Mouse (Mus musculus): Measurements from ENCODE around the gene Kptn.

The Kptn gene

DNA sequence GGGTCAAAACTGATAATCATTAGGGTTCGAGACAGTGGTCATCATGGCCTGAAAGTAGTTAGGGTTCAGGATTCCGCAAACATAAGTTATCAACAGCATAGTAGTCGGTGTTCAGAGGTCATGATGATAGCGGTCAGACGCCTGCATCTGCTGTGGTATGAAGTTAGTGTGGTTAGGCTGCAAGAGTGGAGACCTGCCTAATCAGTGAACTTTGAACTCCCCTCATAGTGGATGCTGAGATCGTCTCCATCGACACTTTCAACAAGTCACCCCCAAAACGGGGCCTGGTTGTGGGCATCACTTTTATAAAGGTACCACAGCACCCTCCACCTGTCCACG lies 536 bp downstream of the Kptn start:
- DNase-seq (ENCODE audit: low spot score in 2 of 2): no peak

DNA sequence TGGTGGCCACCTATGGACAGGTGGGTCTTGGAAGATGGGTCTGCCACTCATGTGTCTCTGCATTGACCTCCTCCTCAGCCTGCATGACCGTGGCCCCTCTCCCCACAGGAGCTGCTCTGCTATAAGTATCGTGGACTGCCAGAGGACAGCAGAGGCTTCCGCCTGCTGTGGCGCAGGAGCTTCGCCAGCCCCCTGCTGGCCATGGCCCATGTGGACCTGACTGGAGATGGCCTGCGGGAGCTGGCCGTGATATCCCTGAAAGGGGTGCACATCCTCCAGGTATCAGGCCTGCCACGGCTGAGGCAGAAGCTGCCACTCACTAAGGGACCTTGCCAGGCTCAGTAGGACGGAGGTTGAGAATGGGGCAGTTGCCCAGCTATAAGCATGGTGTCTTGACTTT lies 6.1 kb downstream of the Kptn start:
- DNase-seq (ENCODE audit: low spot score in 2 of 2): no peak

DNA sequence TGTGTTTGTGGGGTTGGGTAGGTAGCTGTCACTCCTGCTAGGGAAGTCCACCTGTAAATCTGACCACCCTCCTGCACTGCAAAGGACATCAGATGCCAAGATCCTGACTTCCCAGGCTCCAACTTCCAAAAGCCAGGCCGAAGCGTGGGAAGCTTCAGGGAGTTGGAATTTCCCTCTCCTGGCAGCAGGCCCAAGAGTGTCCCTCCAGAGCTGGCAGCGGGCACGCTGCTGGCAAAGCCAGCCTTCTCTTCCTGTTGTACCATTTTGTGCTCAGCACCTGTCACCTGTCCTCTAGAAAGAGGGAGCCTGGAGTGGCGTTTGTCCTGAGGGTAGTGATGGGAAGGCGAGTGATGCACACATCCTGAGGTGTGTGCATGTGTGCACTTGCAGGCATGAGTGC lies 8.6 kb downstream of the Kptn start:
- no peak for DNase-seq (ENCODE audit: low spot score in 2 of 2)

GRCm38 (mm10) chr7:16128899-16129298 lies 9.2 kb downstream of the Kptn start:
- DNase-seq (ENCODE audit: low spot score in 2 of 2): no peak

GRCm38 (mm10) chr7:16129421-16129845 lies 9.7 kb downstream of the Kptn start, which contains the start of gene Slc8a2:
Gene Slc8a2 (plus strand): TSS chr7:16129826.
- DNase-seq (ENCODE audit: low spot score in 2 of 2): peak; percentile 32 to 58

GRCm38 (mm10) chr7:16129846-16130691 lies 10.4 kb downstream of the Kptn start:
- DNase-seq (ENCODE audit: low spot score in 2 of 2): no peak

GRCm38 (mm10) chr7:16130956-16131634 lies 11.4 kb downstream of the Kptn start:
- no peak for DNase-seq (ENCODE audit: low spot score in 2 of 2)

GRCm38 (mm10) chr7:16132161-16132581 lies 12.5 kb downstream of the Kptn start:
- no peak for DNase-seq (ENCODE audit: low spot score in 2 of 2)

GRCm38 (mm10) chr7:16132926-16133325 lies 13.2 kb downstream of the Kptn start:
- DNase-seq (ENCODE audit: low spot score in 2 of 2): no peak

DNA sequence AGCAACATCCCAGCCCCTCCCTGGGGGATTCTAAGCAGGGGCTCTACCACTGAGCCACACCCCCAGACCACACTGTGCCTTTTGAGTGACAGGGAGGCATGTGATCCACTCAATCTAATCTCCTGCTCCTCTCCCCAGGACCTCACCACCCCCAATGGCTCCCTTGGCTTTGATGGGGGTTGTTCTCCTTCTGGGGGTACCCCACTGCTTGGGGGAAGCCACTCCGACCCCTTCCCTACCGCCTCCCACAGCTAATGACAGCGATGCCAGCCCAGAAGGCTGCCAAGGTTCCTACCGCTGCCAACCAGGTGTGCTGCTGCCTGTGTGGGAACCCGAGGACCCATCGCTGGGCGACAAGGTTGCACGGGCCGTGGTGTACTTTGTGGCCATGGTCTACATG lies 14.0 kb downstream of the Kptn start:
- no peak for DNase-seq (ENCODE audit: low spot score in 2 of 2)

- no peak for DNase-seq (ENCODE audit: low spot score in 2 of 2)
Measured at GRCm38 (mm10) chr7:16134951-16135392, 15.3 kb downstream of the Kptn start.

DNA sequence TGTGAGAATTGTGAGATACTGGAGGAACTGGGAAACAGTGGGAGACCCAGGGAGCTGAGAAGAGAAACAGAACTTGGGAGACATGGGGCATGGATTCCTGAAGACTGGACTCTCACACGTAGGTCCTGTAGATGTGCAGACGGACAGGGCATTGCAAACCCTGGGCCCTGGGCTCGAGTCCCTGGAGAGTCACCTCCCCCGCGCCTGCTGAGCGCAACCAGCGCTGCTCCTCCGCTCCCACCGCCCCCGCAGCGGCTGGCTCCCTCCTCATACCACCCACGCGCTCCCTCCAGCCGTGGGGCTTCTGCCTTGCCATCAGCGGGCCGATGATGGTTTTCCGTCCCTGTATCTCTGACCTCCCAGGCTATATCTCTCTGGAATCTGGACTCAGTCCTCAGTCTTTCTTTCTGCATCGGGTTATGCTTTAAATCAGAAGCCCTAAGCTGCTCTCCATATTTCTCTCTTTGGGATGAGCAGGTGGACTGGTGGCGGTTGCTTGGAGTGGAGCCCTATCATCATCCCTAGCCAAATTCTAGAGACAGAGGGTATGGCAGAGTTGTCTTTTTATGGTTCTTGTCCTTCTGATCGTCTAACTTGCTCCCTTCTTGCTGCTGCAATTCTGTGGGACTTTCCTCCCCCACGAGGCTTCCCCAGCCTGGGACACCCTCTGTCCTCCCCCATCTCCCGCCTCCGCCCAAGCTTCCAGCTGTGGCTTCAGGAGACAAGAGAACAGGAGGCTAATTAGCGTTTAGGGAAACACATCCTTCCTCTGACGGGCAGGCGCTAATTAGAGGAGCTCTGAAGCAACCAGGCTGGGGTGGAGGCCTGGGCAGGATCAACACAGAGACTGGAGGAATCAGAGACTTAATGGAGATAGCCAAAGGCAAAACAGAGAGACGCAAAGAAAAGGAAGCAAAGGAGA lies 27.1 kb downstream of the Kptn start:
- no peak for DNase-seq (ENCODE audit: low spot score in 2 of 2)

GRCm38 (mm10) chr7:16147643-16148042 lies 27.9 kb downstream of the Kptn start:
- peak; percentile 30 to 38 for DNase-seq (ENCODE audit: low spot score in 2 of 2)

- no peak for DNase-seq (ENCODE audit: low spot score in 2 of 2)
Measured at GRCm38 (mm10) chr7:16149241-16149640, 29.5 kb downstream of the Kptn start.

DNA sequence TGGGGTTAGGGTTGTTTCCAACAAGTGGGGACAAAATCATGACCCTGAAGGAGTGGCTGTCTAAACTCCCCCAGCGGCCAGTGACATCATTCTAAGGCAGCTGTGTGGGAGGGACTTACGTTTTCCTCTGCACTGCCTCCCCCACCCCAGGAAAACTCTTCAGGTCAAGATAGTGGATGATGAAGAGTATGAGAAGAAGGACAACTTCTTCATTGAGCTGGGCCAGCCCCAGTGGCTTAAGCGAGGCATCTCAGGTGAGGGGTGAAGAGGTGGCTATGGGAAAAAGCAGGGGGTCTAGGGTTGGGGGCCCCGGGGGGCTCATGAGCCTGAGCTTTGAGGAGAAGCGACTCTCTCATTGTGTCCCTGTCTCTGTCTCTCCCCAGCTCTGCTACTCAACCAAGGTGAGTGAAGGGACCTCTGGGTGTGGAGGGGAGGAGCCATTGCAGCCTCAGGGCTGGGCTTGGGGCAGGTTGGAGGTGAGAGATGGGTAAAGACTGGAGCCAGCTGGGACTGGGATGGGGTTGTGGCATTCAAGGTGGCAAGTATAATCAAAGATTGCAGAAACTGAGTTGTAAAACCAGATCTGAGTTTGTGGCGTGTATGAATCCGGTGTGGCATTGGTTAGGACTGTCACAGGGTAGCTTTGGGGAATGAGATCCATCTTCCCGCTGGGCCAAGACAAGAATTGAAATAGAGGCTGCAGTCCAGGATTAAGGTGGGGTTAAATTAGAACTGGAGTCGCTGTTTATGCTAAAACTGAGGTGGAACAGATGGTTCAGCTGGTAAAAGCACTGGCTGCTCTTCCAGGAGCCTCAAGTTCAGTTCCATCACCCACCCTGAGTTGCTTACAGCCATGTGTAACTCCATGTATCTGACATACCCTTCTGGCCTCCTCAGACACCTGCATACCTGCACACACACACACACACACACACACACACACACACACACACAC lies 30.8 kb downstream of the Kptn start:
- no peak for DNase-seq (ENCODE audit: low spot score in 2 of 2)

- peak in 1 of 2 experiments; percentile 18 for DNase-seq (ENCODE audit: low spot score in 2 of 2)
Measured at GRCm38 (mm10) chr7:16153522-16153921, 33.8 kb downstream of the Kptn start.

GRCm38 (mm10) chr7:16155132-16155872 lies 35.6 kb downstream of the Kptn start:
- peak in 1 of 2 experiments; percentile 36 for DNase-seq (ENCODE audit: low spot score in 2 of 2)

- DNase-seq (ENCODE audit: low spot score in 2 of 2): no peak
Measured at GRCm38 (mm10) chr7:16156105-16156714, 36.5 kb downstream of the Kptn start.

- no peak for DNase-seq (ENCODE audit: low spot score in 2 of 2)
Measured at GRCm38 (mm10) chr7:16158735-16159134, 39.0 kb downstream of the Kptn start.

DNA sequence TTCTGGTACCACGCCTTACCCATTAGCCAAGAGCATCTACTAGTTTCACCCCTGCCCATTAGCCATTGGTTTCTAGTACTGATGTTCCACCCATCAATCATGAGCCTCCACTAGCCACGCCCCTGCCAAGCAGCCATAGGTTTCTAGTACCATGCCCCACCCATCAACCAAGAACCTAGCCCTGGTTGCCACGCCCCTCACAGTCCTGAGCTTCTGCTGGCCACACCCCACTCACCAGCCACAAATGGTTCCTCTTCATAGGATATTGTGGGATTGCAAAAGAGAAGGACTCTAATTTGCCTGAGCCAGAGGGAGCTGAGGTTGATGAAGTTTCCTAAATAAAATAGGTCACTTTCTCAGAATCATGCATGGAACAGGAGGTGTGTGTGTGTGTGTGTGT lies 41.0 kb downstream of the Kptn start:
- no peak for DNase-seq (ENCODE audit: low spot score in 2 of 2)

Measured in urinary bladder, postnatal 36 days (tissue).